Mouse (Mus musculus): ENCODE results near the gene Khdc4. TPM values are rescaled to one million over a fixed set of nuclear protein-coding genes. Genes with fewer than 3 reads are reported as not detected.

Gene Khdc4
- polyA plus RNA-seq, 1 experiment: not detected

GRCm38 (mm10) chr3:88653516-88654370 is 31.9 kb upstream of the Khdc4 start:
- 84% methylated on average over 6 of the region's 6 CpGs for WGBS
- Histone ChIP-seq H3K27ac (ENCODE audit: insufficient read depth, low read depth, low read length) (no peak overlapping the region), H3K4me1 (ENCODE audit: control insufficient read depth, insufficient read depth, low read length) (peaks cover 6% of the 10 kb centered on the region), H3K4me3 (ENCODE audit: insufficient read depth, low read depth, low read length) (no peak overlapping the region)
- TF ChIP-seq POLR2A (IDR thresholded peaks at IDR 0.05; ENCODE audit: insufficient read depth, low read depth, low read length) (no peak), CTCF (IDR thresholded peaks at IDR 0.05; ENCODE audit: insufficient read depth, low read depth, low read length) (no peak)

- 70% methylated on average over 4 of the region's 4 CpGs for WGBS
These were observed 31.0 kb upstream of the Khdc4 start for GRCm38 (mm10) chr3:88654621-88655020.

GRCm38 (mm10) chr3:88655619-88656018 is 30.0 kb upstream of the Khdc4 start:
- Histone ChIP-seq H3K27ac (ENCODE audit: insufficient read depth, low read depth, low read length) (no peak overlapping the region), H3K4me3 (ENCODE audit: insufficient read depth, low read depth, low read length) (no peak overlapping the region), H3K4me1 (ENCODE audit: control insufficient read depth, insufficient read depth, low read length) (no peaks in the 10 kb centered on the region)
- WGBS: 83% methylated on average over 8 of the region's 8 CpGs
- TF ChIP-seq POLR2A (IDR thresholded peaks at IDR 0.05; ENCODE audit: insufficient read depth, low read depth, low read length): no peak
- no peak for TF ChIP-seq CTCF (IDR thresholded peaks at IDR 0.05; ENCODE audit: insufficient read depth, low read depth, low read length)

More at GRCm38 (mm10) chr3:88654621-88655020, 31.0 kb upstream of the Khdc4 start:
- Histone ChIP-seq H3K27ac (ENCODE audit: insufficient read depth, low read depth, low read length) (no peak overlapping the region), H3K4me1 (ENCODE audit: control insufficient read depth, insufficient read depth, low read length) (0 out of 2 replicates have a peak, but pooled peaks cover 2% of the 10 kb centered on the region), H3K4me3 (ENCODE audit: insufficient read depth, low read depth, low read length) (no peak overlapping the region)
- TF ChIP-seq CTCF (IDR thresholded peaks at IDR 0.05; ENCODE audit: insufficient read depth, low read depth, low read length): no peak
- TF ChIP-seq POLR2A (IDR thresholded peaks at IDR 0.05; ENCODE audit: insufficient read depth, low read depth, low read length): no peak

GRCm38 (mm10) chr3:88658441-88659127 is 27.0 kb upstream of the Khdc4 start:
- WGBS: 78% methylated on average over 5 of the region's 5 CpGs
- no peak overlapping the region for H3K4me3 ChIP-seq (ENCODE audit: insufficient read depth, low read depth, low read length)
- no peak for TF ChIP-seq POLR2A (IDR thresholded peaks at IDR 0.05; ENCODE audit: insufficient read depth, low read depth, low read length)
- no peak for TF ChIP-seq CTCF (IDR thresholded peaks at IDR 0.05; ENCODE audit: insufficient read depth, low read depth, low read length)

GRCm38 (mm10) chr3:88659798-88660197 is 25.8 kb upstream of the Khdc4 start:
- H3K4me1 ChIP-seq (ENCODE audit: control insufficient read depth, insufficient read depth, low read length): no peaks in the 10 kb centered on the region
- no peak overlapping the region for H3K27ac ChIP-seq (ENCODE audit: insufficient read depth, low read depth, low read length)
- 44% methylated on average over 6 of the region's 6 CpGs for WGBS
- no peak overlapping the region for H3K4me3 ChIP-seq (ENCODE audit: insufficient read depth, low read depth, low read length)
- TF ChIP-seq POLR2A (IDR thresholded peaks at IDR 0.05; ENCODE audit: insufficient read depth, low read depth, low read length): no peak
- TF ChIP-seq CTCF (IDR thresholded peaks at IDR 0.05; ENCODE audit: insufficient read depth, low read depth, low read length): no peak

More at GRCm38 (mm10) chr3:88658441-88659127, 27.0 kb upstream of the Khdc4 start:
- no peak overlapping the region for H3K27ac ChIP-seq (ENCODE audit: insufficient read depth, low read depth, low read length)
- no peaks in the 10 kb centered on the region for H3K4me1 ChIP-seq (ENCODE audit: control insufficient read depth, insufficient read depth, low read length)

GRCm38 (mm10) chr3:88664095-88664494 is 21.5 kb upstream of the Khdc4 start:
- WGBS: 79% methylated on average over 4 of the region's 4 CpGs
- H3K4me3 ChIP-seq (ENCODE audit: insufficient read depth, low read depth, low read length): no peak overlapping the region
- no peak overlapping the region for H3K27ac ChIP-seq (ENCODE audit: insufficient read depth, low read depth, low read length)
- TF ChIP-seq POLR2A (IDR thresholded peaks at IDR 0.05; ENCODE audit: insufficient read depth, low read depth, low read length) (no peak), CTCF (IDR thresholded peaks at IDR 0.05; ENCODE audit: insufficient read depth, low read depth, low read length) (no peak)
- H3K4me1 ChIP-seq (ENCODE audit: control insufficient read depth, insufficient read depth, low read length): no peaks in the 10 kb centered on the region

- WGBS: 7% methylated on average over 11 of the region's 11 CpGs
These were observed 8.2 kb upstream of the Khdc4 start for GRCm38 (mm10) chr3:88677399-88677798.

GRCm38 (mm10) chr3:88683814-88684213 is 1.8 kb upstream of the Khdc4 start:
- H3K27ac ChIP-seq (ENCODE audit: insufficient read depth, low read depth, low read length): no peak overlapping the region
- H3K4me3 ChIP-seq (ENCODE audit: insufficient read depth, low read depth, low read length): no peak overlapping the region
- peaks cover 3% of the 10 kb centered on the region for H3K4me1 ChIP-seq (ENCODE audit: control insufficient read depth, insufficient read depth, low read length)
- 97% methylated on average over 2 of the region's 2 CpGs for WGBS
- TF ChIP-seq POLR2A (IDR thresholded peaks at IDR 0.05; ENCODE audit: insufficient read depth, low read depth, low read length): no peak
- TF ChIP-seq CTCF (IDR thresholded peaks at IDR 0.05; ENCODE audit: insufficient read depth, low read depth, low read length): no peak

More at GRCm38 (mm10) chr3:88677399-88677798, 8.2 kb upstream of the Khdc4 start:
- H3K4me3 ChIP-seq (ENCODE audit: insufficient read depth, low read depth, low read length): no peak overlapping the region
- no peak overlapping the region for H3K27ac ChIP-seq (ENCODE audit: insufficient read depth, low read depth, low read length)
- TF ChIP-seq CTCF (IDR thresholded peaks at IDR 0.05; ENCODE audit: insufficient read depth, low read depth, low read length): 0 out of 2 replicates have a peak, but pooled peaks have one; percentile 29
- no peak for TF ChIP-seq POLR2A (IDR thresholded peaks at IDR 0.05; ENCODE audit: insufficient read depth, low read depth, low read length)
- peaks cover 2% of the 10 kb centered on the region; the same call in 1 of the 2 replicates for H3K4me1 ChIP-seq (ENCODE audit: control insufficient read depth, insufficient read depth, low read length)
